Mouse (Mus musculus): ENCODE measurements at regions not wholly inside any gene's neighbourhood (a gene's known extent, or its start where the extent isn't known, plus 50 kb on each side); places are given as distances from the start of the nearest gene placed in this dataset.
A peak's percentile ranks its signal among the peaks of the same experiment; 100 is the strongest.

- no peak for DNase-seq (ENCODE audit: low read depth, low spot score)
Observed at GRCm38 (mm10) chr13:11490766-11491165, 616.0 kb downstream of the Ryr2 start.

DNA sequence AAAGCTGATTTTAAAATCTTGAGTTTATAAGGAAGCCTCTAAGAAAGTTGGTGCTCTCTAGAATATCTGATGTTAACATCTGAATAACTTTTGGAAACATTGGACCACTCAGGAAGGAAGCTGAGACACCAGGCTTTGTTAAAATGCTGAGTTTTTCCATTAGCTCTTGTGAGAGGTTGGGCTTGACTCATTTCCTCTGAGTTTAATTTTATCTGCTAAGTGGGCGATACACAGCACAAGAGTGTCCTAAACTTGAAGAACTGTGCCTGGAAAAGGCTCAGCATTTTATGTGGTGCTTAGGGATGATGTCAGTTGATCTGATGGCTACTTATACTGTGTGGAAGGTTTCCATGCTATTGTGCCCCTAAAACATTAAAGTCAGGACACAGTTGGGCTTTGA lies 623.6 kb downstream of the Ryr2 start:
- DNase-seq (ENCODE audit: low read depth, low spot score): no peak

GRCm38 (mm10) chr13:11482701-11483100 lies 624.0 kb downstream of the Ryr2 start:
- no peak for DNase-seq (ENCODE audit: low read depth, low spot score)

DNA sequence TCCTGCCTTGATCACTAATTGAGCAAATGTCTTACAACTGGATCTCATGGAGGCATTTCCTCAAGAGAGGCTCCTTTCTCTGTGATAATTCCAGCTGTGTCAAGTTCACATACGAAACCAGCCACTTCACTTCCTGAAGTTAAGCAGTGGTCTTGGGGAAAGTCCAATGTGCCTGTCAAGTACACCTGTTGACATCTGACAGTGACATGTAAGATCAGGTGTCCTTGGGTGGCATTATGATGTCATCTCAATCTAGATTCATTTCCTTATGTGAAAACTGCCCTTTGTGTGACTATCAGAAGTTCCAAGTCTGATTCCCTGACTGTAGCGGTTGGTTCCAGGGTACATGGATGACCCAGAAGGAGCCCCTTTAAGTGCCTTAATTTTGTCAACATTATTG lies 646.5 kb downstream of the Ryr2 start:
- DNase-seq (ENCODE audit: low read depth, low spot score): no peak

DNA sequence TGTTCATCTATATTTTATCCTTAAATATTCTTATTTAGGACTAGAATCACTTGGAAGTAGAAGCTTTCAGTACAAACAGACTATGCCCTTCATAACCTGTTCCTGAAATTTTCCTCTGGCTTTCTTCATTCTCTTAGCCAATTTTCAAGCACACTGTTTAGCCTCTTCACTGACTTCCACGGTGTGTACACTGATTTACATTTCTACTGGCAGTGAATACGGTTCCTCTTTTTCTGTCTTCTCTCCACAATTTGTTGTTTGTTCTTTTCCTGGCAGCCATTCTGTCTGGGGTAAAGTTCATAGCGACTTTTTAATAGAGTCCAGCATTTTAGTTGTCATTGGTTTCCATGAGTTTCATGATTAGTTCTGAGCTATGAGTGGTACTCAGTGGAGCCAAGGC lies 651.6 kb downstream of the Ryr2 start:
- no peak for DNase-seq (ENCODE audit: low read depth, low spot score)

GRCm38 (mm10) chr13:11452448-11452847 lies 654.3 kb downstream of the Ryr2 start:
- DNase-seq (ENCODE audit: low read depth, low spot score): no peak

- peak; percentile 9 for DNase-seq (ENCODE audit: low read depth, low spot score)
Observed at GRCm38 (mm10) chr13:11432465-11433339, 674.0 kb downstream of the Ryr2 start.

GRCm38 (mm10) chr13:11426820-11427219 lies 679.9 kb downstream of the Ryr2 start:
- no peak for DNase-seq (ENCODE audit: low read depth, low spot score)

DNA sequence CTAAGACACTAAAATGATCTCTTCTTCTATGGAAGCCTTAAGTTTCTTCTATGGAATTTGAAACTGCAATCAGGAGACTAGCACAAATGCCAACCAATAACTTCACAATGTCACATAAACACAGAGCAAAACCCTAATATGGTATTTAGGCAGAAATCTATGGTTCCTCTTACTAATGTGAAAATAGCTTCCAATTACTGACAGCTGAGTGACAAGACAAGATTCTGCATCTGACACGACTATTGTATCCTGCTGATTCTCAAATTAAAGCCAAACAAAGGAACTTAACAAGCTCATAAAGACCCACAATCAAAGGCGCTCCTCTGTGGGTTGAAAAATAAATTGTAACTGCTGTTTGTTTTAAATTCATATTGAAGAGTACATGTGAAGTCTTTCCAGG lies 714.7 kb downstream of the Ryr2 start:
- no peak for DNase-seq (ENCODE audit: low read depth, low spot score)

DNA sequence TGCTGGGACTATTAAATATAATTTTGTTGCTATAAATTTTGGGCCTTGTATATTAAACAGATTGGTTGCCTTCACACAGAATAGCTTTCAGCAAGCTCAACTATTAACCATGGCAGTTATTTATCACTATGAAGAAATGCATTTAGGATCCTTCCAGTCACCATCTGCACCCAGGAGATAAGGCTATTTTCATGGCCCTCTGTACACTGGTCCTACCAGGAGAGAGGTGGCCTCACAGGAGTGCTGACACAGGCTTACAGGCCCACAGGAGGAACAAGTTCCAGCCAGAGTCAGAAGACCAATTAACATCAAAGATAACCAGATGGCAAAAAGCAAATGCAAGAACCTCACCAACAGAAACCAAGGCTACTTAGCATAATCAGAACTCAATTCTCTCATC lies 731.3 kb downstream of the Ryr2 start:
- DNase-seq (ENCODE audit: low read depth, low spot score): no peak

DNA sequence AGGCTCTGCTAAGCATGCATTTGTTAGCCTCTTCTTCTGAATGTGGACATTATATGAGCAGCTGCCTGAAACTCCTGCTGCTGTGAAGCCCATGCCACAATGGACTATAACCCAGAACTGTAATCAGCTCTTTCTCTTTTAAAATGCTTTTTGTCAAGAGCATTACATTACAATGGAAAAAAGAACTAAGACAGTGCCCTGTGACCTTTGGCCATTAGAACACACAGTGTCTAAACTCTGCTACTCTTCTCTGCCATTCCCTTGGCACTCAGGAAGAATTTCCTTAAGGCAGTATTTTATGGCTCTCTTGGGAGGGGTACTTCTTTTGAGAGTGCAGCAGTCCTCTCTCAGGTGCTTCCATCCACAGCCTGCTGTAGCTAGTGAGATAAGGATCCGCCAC lies 737.3 kb downstream of the Ryr2 start:
- peak; percentile 82 for DNase-seq (ENCODE audit: low read depth, low spot score)

DNA sequence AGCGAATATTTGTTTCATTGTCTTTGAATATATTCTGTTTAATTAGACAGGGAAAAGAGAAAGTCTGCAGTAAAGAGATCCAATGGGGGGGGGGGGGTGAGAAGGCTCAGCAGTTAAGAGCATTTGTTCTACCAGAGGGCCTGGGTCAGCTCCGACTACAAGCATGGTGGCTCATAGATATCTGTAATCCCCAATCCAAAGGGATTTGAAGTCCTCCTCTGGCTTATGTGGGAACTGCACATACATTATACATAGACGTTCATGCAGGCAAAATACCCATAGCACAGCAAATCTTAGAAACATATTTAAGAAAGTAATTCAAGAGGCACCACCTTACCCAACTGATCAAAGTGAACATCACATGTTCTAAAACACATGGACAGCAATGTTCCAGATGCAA lies 743.9 kb downstream of the Ryr2 start:
- no peak for DNase-seq (ENCODE audit: low read depth, low spot score)

- no peak for DNase-seq (ENCODE audit: low read depth, low spot score)
Observed at GRCm38 (mm10) chr13:11348502-11348849, 758.3 kb downstream of the Ryr2 start.

DNA sequence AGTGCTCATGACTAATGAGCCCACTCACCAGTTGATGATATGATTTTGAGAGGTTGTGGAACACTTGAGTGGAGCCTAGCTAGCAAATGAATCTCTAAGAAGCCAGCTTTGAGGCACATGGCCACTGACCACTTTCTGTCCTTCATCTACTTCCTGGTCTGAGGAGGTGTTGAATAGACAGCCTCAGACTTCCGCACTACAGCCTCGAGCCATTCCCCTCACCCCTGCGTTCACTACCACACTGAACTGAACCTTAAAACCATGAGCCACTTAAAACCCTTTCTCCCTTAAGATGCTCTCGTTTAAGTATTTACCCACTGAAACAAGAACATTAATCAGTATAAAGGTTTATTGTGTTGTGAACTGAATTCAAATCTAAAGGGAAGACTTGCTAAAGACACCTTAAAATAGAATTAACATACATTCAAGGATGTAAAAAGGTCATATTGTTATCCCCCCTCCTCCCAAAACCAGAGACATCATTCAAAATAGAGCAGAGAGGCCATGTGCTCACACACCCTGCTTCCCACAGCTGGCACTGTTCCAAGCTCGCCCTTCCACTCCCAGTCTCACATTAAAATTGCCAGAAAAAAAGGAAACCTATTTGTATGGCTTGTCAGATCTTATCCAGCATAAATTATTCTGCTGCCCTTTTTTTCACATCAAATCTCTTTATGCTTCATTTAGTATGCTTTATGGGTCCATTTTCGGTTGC lies 758.8 kb downstream of the Ryr2 start:
- DNase-seq (ENCODE audit: low read depth, low spot score): no peak

DNA sequence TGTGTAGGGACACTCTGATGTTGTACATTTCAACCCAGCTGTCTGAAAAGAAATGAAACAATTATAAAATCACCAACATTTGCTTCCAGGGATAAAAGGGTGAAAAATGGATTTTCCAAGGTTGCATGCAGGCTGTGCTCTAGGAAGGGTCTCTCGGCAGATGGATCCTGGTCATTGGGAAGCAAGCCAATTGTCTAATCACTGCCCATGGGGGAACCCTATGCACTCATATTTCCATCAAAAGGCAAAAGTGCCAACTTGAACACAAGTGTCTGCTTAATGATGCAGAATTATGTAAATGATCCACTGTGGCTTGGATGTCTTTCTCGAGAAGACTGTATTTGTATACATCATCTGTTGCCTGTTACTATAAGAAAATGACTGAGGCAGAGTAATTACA lies 762.2 kb downstream of the Ryr2 start:
- DNase-seq (ENCODE audit: low read depth, low spot score): no peak

GRCm38 (mm10) chr13:11338297-11338616 lies 768.5 kb downstream of the Ryr2 start:
- no peak for DNase-seq (ENCODE audit: low read depth, low spot score)

GRCm38 (mm10) chr13:11337610-11338296 lies 769.0 kb downstream of the Ryr2 start:
- DNase-seq (ENCODE audit: low read depth, low spot score): no peak

DNA sequence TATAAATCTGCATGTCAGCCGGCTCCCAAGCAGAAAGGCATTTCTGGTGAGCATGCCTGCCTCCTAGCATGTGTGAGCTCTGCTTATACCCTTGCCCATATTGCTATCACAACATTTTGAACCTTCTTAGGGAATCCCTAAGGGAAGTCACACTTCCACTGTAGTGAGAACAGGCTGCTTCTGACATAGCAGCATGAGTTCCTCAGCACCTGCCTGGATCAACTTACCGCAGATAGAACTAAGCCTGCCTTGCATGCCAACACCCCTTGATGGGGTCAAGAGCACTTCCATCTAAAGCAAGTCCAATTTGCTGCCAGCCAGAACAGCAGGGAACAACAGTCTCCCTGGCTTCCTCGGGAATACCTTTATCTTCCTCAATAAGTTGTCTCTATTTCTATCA lies 769.8 kb downstream of the Ryr2 start:
- DNase-seq (ENCODE audit: low read depth, low spot score): no peak

DNA sequence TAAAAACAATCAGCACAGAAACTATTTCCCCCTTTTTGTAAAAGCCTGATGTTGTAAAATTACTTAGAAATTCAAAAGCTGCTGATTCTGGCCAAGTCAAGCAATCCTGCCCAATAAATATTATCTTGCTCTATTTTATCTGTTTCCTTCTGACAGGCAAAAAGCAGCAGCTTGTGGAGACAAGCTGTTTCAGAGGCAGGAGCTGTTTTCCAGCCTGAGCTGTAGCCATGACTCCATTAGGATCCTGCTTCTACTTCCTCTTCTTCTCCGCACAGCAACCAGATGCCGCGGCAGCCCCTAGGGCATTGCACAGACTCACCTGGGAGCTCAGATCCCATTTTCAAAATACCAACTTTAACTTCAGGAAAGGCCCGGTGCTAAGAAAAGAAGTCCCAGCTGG lies 774.8 kb downstream of the Ryr2 start:
- DNase-seq (ENCODE audit: low read depth, low spot score): no peak

DNA sequence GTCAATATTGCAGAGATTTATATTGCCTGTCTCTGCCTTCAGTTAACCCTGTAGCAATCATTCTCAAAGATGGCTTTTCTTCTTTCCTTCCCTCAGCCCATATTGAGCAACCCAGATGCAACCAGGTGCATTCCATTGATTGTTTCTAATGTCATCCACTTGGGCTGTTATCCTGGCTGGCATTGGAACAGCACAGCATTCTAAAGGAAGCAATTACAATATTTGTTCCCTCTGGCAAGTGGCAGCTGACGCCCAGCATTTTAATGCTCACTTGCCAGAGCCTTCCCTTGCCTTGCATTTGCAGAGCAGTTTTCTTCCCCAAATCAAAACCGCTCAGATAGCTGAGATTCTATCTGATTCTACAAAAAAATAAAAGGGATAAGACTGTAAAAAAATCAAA lies 798.0 kb downstream of the Ryr2 start:
- DNase-seq (ENCODE audit: low read depth, low spot score): no peak

- no peak for DNase-seq (ENCODE audit: low read depth, low spot score)
Observed at GRCm38 (mm10) chr13:11295493-11295892, 811.3 kb downstream of the Ryr2 start.

GRCm38 (mm10) chr13:11294689-11295088 lies 812.1 kb downstream of the Ryr2 start:
- no peak for DNase-seq (ENCODE audit: low read depth, low spot score)

- no peak for DNase-seq (ENCODE audit: low read depth, low spot score)
Observed at GRCm38 (mm10) chr13:11293750-11294149, 813.0 kb downstream of the Ryr2 start.
